Comparison of ENCODE assay signal across 11 mouse cellular contexts in genomic region chrX:48425280-48425679, GRCm38 (mm10). TPM values are rescaled to one million over a fixed set of nuclear protein-coding genes. Genes with fewer than 3 reads are reported as not detected.
DNase-seq lines count a peak whose midpoint lies in the region; ATAC-seq lines count a peak whose summit lies in the region.
"Had no signal": no experiment of that assay in that cellular context is flagged by ENCODE, and none has a peak within 500 bp of the region (broad histone marks: within the 10 kb centered on the region; RNA-seq: fewer than 3 reads in every experiment).

No protein-coding gene starts in this region.

- H3K9me3 ChIP-seq in kidney, embryonic 14.5 days (ENCODE audit: control insufficient read depth, low read length), result no peaks in the 10 kb centered on the region
- H3K9me3 ChIP-seq in megakaryocyte, embryonic 14.5 days, result no peaks in the 10 kb centered on the region
- no peaks in the 10 kb centered on the region for H3K9me3 ChIP-seq in midbrain, embryonic 10.5 days (replicated peaks)
- H3K9me3 ChIP-seq: embryonic facial prominence, embryonic 12.5 days; hindbrain, embryonic 12.5 days; lung, embryonic 15.5 days had no signal

- peaks cover 6% of the 10 kb centered on the region; the same call in 1 of the 2 replicates for H3K4me1 ChIP-seq in kidney, embryonic 14.5 days (ENCODE audit: control insufficient read depth, insufficient read depth, low read length)
- H3K4me1 ChIP-seq in megakaryocyte, embryonic 14.5 days, result peaks cover 63% of the 10 kb centered on the region
- H3K4me1 ChIP-seq in midbrain, embryonic 10.5 days, result no peaks in the 10 kb centered on the region
- H3K4me1 ChIP-seq: embryonic facial prominence, embryonic 12.5 days; hindbrain, embryonic 12.5 days had no signal

- H3K4me2 ChIP-seq in kidney, embryonic 14.5 days (replicated peaks; ENCODE audit: low read depth, low read length), result no peak overlapping the region
- H3K4me2 ChIP-seq: embryonic facial prominence, embryonic 12.5 days; hindbrain, embryonic 12.5 days; lung, embryonic 15.5 days had no signal

- no peak overlapping the region for H3K9ac ChIP-seq in kidney, embryonic 14.5 days (ENCODE audit: low read depth, low read length)
- H3K9ac ChIP-seq: embryonic facial prominence, embryonic 12.5 days; hindbrain, embryonic 12.5 days; lung, embryonic 15.5 days had no signal

- DNase-seq in kidney, postnatal 36 days, result peak; percentile 29 to 54
- peak; percentile 84 for DNase-seq in thymus, postnatal 4 days
- DNase-seq in midbrain, embryonic 10.5 days (ENCODE audit: low spot score), result no peak
- DNase-seq in cerebellum, postnatal 10 days, result no peak
- no peak for DNase-seq in ovary, postnatal 14 days (ENCODE audit: low spot score)

- ATAC-seq in kidney, embryonic 14.5 days (ENCODE audit: low FRiP score, low TSS enrichment), result no peak
- ATAC-seq in hematopoietic stem cell, adult 5-6 weeks (replicated peaks in 1 of 2; ENCODE audit: insufficient read depth in 1 of 2, low FRiP score in 2 of 2, low TSS enrichment in 1 of 2, low read depth in 1 of 2, poor library complexity in 2 of 2, severe bottlenecking in 2 of 2), result peak; percentile 30 to 34; a peak in 3 of 4 replicates

- no peaks in the 10 kb centered on the region for H3K27me3 ChIP-seq in kidney, embryonic 14.5 days (ENCODE audit: control insufficient read depth, insufficient read depth, low read length)
- peaks cover 8% of the 10 kb centered on the region for H3K27me3 ChIP-seq in megakaryocyte, embryonic 14.5 days (replicated peaks)
- H3K27me3 ChIP-seq in midbrain, embryonic 10.5 days (ENCODE audit: low read depth, poor library complexity, severe bottlenecking), result no peaks in the 10 kb centered on the region
- H3K27me3 ChIP-seq: embryonic facial prominence, embryonic 12.5 days; hindbrain, embryonic 12.5 days; lung, embryonic 15.5 days had no signal

- H3K36me3 ChIP-seq in kidney, embryonic 14.5 days (ENCODE audit: control insufficient read depth, insufficient read depth, low read length), result no peaks in the 10 kb centered on the region
- peaks cover 10% of the 10 kb centered on the region for H3K36me3 ChIP-seq in megakaryocyte, embryonic 14.5 days (replicated peaks; ENCODE audit: low read length)
- H3K36me3 ChIP-seq in midbrain, embryonic 10.5 days, result no peaks in the 10 kb centered on the region
- H3K36me3 ChIP-seq: embryonic facial prominence, embryonic 12.5 days; hindbrain, embryonic 12.5 days; lung, embryonic 15.5 days had no signal

- no peak overlapping the region for H3K4me3 ChIP-seq in kidney, embryonic 14.5 days (ENCODE audit: low read length)
- peak overlapping the region; percentile 92 for H3K4me3 ChIP-seq in megakaryocyte, embryonic 14.5 days (replicated peaks)
- no peak overlapping the region for H3K4me3 ChIP-seq in midbrain, embryonic 10.5 days
- H3K4me3 ChIP-seq: embryonic facial prominence, embryonic 12.5 days; hindbrain, embryonic 12.5 days; lung, embryonic 15.5 days had no signal

- H3K27ac ChIP-seq in kidney, embryonic 14.5 days (ENCODE audit: low read depth, low read length), result no peak overlapping the region
- H3K27ac ChIP-seq in midbrain, embryonic 10.5 days (replicated peaks), result no peak overlapping the region
- H3K27ac ChIP-seq: embryonic facial prominence, embryonic 12.5 days; hindbrain, embryonic 12.5 days; lung, embryonic 15.5 days had no signal

- 53% methylated on average over 7 of the region's 7 CpGs for WGBS in kidney, embryonic 14.5 days
- WGBS in midbrain, embryonic 10.5 days, result 71% methylated on average over 7 of the region's 7 CpGs

RNA-seq across cellular contexts. Expression of gene Elf4, which starts 37.7 kb away (rescaled TPM):
- 4.1 and 8.3 TPM in 2 replicates for polyA plus RNA-seq in kidney, embryonic 14.5 days (2014; fragmentation: Nextera tagmentation; extraction: Ambion mirVana)
- 18.2 and 29.5 TPM in 2 replicates for total RNA-seq in hematopoietic stem cell, adult 5-6 weeks (2017)
- polyA plus RNA-seq in megakaryocyte, embryonic 14.5 days (2012; ENCODE audit: insufficient read depth, low replicate concordance), result 2.6 and 3.5 TPM in 2 replicates
- 1.8 and 2.0 TPM in 2 replicates for polyA plus RNA-seq in midbrain, embryonic 10.5 days (2016; fragmentation: Nextera tagmentation; extraction: Ambion mirVana)

Comparison
In these comparisons a context has a peak if more than half of its experiments do, and no peak if none do; other contexts are left out.
1. DNase-seq: peak in kidney, postnatal 36 days (2 of 2) and thymus, postnatal 4 days (single experiment); none in midbrain, embryonic 10.5 days (single experiment), cerebellum, postnatal 10 days (0 of 2) and ovary, postnatal 14 days (single experiment).